Mouse (Mus musculus): ENCODE measurements at regions not wholly inside any gene's neighbourhood (a gene's known extent, or its start where the extent isn't known, plus 50 kb on each side); places are given as distances from the start of the nearest gene placed in this dataset.

DNA sequence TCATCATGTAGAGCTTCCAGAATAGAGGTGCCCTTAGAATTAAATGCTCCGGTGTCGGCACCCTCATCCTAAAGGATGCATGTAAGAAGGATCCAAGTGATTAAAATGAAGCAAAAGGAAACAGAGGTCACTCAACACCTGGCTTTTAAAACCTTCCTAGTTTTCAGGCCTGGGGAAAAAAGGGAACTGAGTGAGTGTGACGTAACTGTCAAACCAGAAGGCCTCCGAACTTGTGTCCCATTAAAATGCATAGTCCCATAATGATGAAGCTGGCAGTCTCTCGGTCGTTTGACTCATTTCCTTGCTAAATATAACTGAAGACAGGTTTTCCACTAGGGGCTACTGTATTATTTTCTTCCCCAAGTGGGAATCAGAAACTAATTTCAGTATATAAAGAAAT, 201.4 kb downstream of the Dhx15 start:
- Histone ChIP-seq H3K27ac (ENCODE audit: insufficient read depth, low read depth) (no peak overlapping the region), H3K4me3 (replicated peaks in 1 of 3; ENCODE audit: low read depth in 2 of 3, low read length in 2 of 3, poor library complexity in 1 of 3) (no peak overlapping the region), H3K4me1 (ENCODE audit: control insufficient read depth in 1 of 2, insufficient read depth in 2 of 2) (peaks cover 0 to 2% of the 10 kb centered on the region in 2 experiments; a peak in 1 of 4 replicates), H3K36me3 (replicated peaks in 1 of 2; ENCODE audit: control insufficient read depth in 1 of 2, insufficient read depth in 1 of 2, low read length in 1 of 2) (no peaks in the 10 kb centered on the region), H3K27me3 (replicated peaks) (no peaks in the 10 kb centered on the region), H3K9ac (ENCODE audit: insufficient read depth, low read depth) (no peak overlapping the region), H3K79me2 (replicated peaks; ENCODE audit: control insufficient read depth, extremely low read depth, insufficient read depth, poor library complexity, severe bottlenecking) (no peaks in the 10 kb centered on the region), H3K4me2 (ENCODE audit: insufficient read depth, low read depth, poor library complexity, severe bottlenecking) (no peak overlapping the region), H3K9me3 (replicated peaks; ENCODE audit: low read length) (no peaks in the 10 kb centered on the region)
- in situ Hi-C loops (cut with MboI; ENCODE audit: low pct_ligation_motif_present, low pct_unique_long_range_greater_than_20kb, low sequenced_read_pairs) = no loop called here
- dilution Hi-C loops (cut with MboI; ENCODE audit: extremely low pct_ligation_motif_present, extremely low pct_unique_long_range_greater_than_20kb, low sequenced_read_pairs) = no loop called here
- no peak for DNase-seq (ENCODE audit: extremely low read depth)
- TF ChIP-seq MAFK (IDR thresholded peaks at IDR 0.05; ENCODE audit: insufficient replicate concordance, low read length) (no peak), JUN (IDR thresholded peaks at IDR 0.05; ENCODE audit: insufficient read depth, low read depth, low read length) (no peak), NELFE (IDR thresholded peaks at IDR 0.05; ENCODE audit: low read depth, low read length) (no peak), RCOR1 (conservative IDR thresholded peaks at IDR 0.05; ENCODE audit: low read depth, low read length) (no peak), UBTF (IDR thresholded peaks at IDR 0.05; ENCODE audit: low read depth, low read length) (no peak), ZMIZ1 (IDR thresholded peaks at IDR 0.05; ENCODE audit: low read depth, low read length) (no peak), EP300 (IDR thresholded peaks at IDR 0.05; ENCODE audit: low read length) (no peak), CTCF (conservative IDR thresholded peaks at IDR 0.05 in 1 of 2, IDR thresholded peaks at IDR 0.05 in 1 of 2; ENCODE audit: low read depth in 2 of 2, low read length in 2 of 2) (no peak), MAZ (IDR thresholded peaks at IDR 0.05; ENCODE audit: low read depth, low read length) (no peak), NRF1 (IDR thresholded peaks at IDR 0.05; ENCODE audit: low read depth, low read length) (no peak), ZNF384 (IDR thresholded peaks at IDR 0.05; ENCODE audit: low read depth, low read length) (no peak), CHD2 (IDR thresholded peaks at IDR 0.05; ENCODE audit: low read length) (no peak), USF1 (IDR thresholded peaks at IDR 0.05; ENCODE audit: low read depth, low read length) (no peak), MXI1 (IDR thresholded peaks at IDR 0.05; ENCODE audit: low read depth, low read length) (no peak), ELF1 (IDR thresholded peaks at IDR 0.05; ENCODE audit: low read depth, low read length) (no peak), ETS1 (conservative IDR thresholded peaks at IDR 0.05; ENCODE audit: low read depth, low read length) (no peak), E2F4 (IDR thresholded peaks at IDR 0.05; ENCODE audit: insufficient replicate concordance, low read depth, low read length) (no peak), ZKSCAN1 (IDR thresholded peaks at IDR 0.05; ENCODE audit: borderline replicate concordance, low read depth, low read length) (no peak), HCFC1 (IDR thresholded peaks at IDR 0.05; ENCODE audit: low read depth, low read length) (no peak), KAT2A (IDR thresholded peaks at IDR 0.05; ENCODE audit: insufficient replicate concordance, low read length) (no peak)

DNA sequence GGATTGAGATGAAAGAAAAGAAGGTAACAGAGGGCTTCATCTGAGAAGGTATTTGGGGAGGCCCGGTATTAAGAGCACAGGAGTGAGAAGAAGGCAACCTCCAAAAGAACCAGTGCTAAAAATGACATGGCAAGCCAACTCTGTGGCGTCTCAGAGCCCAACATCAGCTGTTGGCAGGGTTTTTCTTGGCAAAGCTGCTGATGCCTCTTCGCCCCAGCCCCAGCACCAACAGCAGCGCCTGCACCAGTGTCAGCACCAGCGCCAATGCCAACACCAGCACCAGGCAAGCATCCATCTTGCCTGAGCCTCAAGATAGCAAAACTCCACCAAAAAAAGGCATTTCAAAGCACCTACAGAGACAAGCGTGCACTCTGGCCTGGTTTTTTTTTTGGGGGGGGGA, 205.3 kb downstream of the Dhx15 start:
- Histone ChIP-seq H3K27me3 (replicated peaks) (no peaks in the 10 kb centered on the region), H3K36me3 (replicated peaks in 1 of 2; ENCODE audit: control insufficient read depth in 1 of 2, insufficient read depth in 1 of 2, low read length in 1 of 2) (no peaks in the 10 kb centered on the region), H3K79me2 (replicated peaks; ENCODE audit: control insufficient read depth, extremely low read depth, insufficient read depth, poor library complexity, severe bottlenecking) (no peaks in the 10 kb centered on the region), H3K9ac (ENCODE audit: insufficient read depth, low read depth) (no peak overlapping the region), H3K4me2 (ENCODE audit: insufficient read depth, low read depth, poor library complexity, severe bottlenecking) (no peak overlapping the region), H3K4me3 (replicated peaks in 1 of 3; ENCODE audit: low read depth in 2 of 3, low read length in 2 of 3, poor library complexity in 1 of 3) (no peak overlapping the region), H3K9me3 (replicated peaks; ENCODE audit: low read length) (no peaks in the 10 kb centered on the region), H3K4me1 (ENCODE audit: control insufficient read depth in 1 of 2, insufficient read depth in 2 of 2) (peaks cover 0 to 2% of the 10 kb centered on the region in 2 experiments; a peak in 1 of 4 replicates), H3K27ac (ENCODE audit: insufficient read depth, low read depth) (no peak overlapping the region)
- dilution Hi-C loops (cut with MboI; ENCODE audit: extremely low pct_ligation_motif_present, extremely low pct_unique_long_range_greater_than_20kb, low sequenced_read_pairs) (no loop called here), in situ Hi-C loops (cut with MboI; ENCODE audit: low pct_ligation_motif_present, low pct_unique_long_range_greater_than_20kb, low sequenced_read_pairs) (no loop called here)
- no peak for TF ChIP-seq SMC3 (IDR thresholded peaks at IDR 0.05; ENCODE audit: low read depth, low read length)
- no peak for TF ChIP-seq ETS1 (conservative IDR thresholded peaks at IDR 0.05; ENCODE audit: low read depth, low read length)
- no peak for TF ChIP-seq ZC3H11A (IDR thresholded peaks at IDR 0.05; ENCODE audit: low read depth, low read length)
- TF ChIP-seq MXI1 (IDR thresholded peaks at IDR 0.05; ENCODE audit: low read depth, low read length) = no peak
- no peak for TF ChIP-seq GABPA (IDR thresholded peaks at IDR 0.05; ENCODE audit: insufficient replicate concordance, low read depth, low read length)
- TF ChIP-seq USF2 (conservative IDR thresholded peaks at IDR 0.05; ENCODE audit: low read depth, low read length) = no peak
- no peak for TF ChIP-seq TBP (conservative IDR thresholded peaks at IDR 0.05; ENCODE audit: low read depth, low read length)
- no peak for DNase-seq (ENCODE audit: extremely low read depth)
